Mouse (Mus musculus) regulatory T cell (primary cell): ENCODE data around the gene Perp.

ENCODE experiments used
- in situ Hi-C: fragments of 300-600 bp; cut with MboI, MseI; formaldehyde crosslinking; loops from one replicate; pipeline ENCODE4 v1.15.1; 2025; ENCODE audit warnings: high pct_unique_total_duplicates

The Perp gene

GRCm38 (mm10) chr10:18863332-18863731 is 18.5 kb downstream of the Perp start:
- in situ Hi-C loops: no loop called here

DNA sequence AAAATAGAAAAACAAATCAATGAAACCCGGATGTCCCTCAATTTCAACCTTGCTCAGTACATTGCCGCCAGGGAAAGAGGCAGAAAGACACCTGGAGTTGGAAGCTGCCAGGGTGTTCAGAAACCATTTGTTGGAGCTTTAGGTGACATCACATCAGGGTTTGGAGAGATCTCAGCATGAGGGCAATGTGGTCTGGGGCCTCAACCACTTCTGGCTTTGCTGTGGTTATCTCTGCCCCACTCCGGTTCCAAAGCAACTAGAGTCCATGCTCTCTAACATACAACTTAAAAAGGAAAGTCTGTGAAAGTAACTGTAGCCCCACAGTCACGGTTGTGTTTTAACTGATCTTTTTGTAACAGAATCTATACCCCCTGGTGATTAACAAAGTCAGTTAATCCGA is 19.9 kb downstream of the Perp start:
- in situ Hi-C loops: no loop called here

- in situ Hi-C loops: no loop called here
Measured at GRCm38 (mm10) chr10:18870990-18871389, 26.2 kb downstream of the Perp start.

GRCm38 (mm10) chr10:18876211-18876610 is 31.4 kb downstream of the Perp start:
- in situ Hi-C loops: no loop called here

GRCm38 (mm10) chr10:18878111-18878510 is 33.3 kb downstream of the Perp start:
- in situ Hi-C loops: no loop called here

- in situ Hi-C loops: no loop called here
Measured at GRCm38 (mm10) chr10:18879160-18879559, 34.3 kb downstream of the Perp start.

- in situ Hi-C loops: no loop called here
Measured at GRCm38 (mm10) chr10:18879690-18880089, 34.9 kb downstream of the Perp start.

GRCm38 (mm10) chr10:18882190-18882589 is 37.4 kb downstream of the Perp start:
- in situ Hi-C loops: no loop called here

- in situ Hi-C loops: no loop called here
Measured at GRCm38 (mm10) chr10:18886918-18887625, 42.3 kb downstream of the Perp start.

DNA sequence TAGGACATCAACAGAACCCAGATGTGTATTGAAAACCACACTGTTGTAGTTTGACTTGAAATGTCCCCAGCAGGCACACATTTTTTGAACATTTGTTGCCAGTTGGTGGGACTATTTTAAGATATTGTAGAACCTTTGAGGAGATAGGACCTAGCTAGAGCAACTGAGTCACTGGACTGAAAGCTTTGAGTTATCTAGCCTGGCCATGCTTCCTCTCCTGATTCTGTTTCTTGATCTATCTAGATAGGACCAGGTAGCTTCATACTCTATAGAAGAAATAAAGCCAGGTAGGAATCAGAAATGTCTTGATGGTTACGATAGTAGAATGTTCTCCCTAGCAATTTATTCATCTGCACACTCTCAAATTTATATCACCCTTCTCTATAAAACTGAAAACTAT is 43.9 kb downstream of the Perp start:
- in situ Hi-C loops: no loop called here

- in situ Hi-C loops: no loop called here
Measured at GRCm38 (mm10) chr10:18889255-18889654, 44.4 kb downstream of the Perp start.

- in situ Hi-C loops: no loop called here
Measured at GRCm38 (mm10) chr10:18891110-18891509, 46.3 kb downstream of the Perp start.

DNA sequence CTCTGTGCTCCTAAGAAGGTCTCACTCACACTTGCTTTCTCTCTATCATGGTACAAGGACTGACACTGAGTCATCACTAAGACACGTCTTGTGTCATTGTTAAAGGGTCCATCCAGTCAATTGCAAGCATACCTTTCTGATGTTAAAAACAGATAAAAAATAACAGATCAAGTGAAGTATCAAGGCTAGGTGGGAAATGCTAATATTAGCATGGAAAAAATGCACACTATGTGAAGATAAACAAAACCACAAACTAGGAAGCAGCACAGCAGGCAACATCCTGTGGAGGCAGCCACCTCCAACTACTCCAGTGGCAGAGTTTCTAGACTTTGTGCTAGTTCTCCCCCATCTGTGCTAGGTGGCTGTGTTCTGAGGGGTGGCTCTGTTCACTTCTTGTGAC is 47.3 kb downstream of the Perp start:
- in situ Hi-C loops: no loop called here

DNA sequence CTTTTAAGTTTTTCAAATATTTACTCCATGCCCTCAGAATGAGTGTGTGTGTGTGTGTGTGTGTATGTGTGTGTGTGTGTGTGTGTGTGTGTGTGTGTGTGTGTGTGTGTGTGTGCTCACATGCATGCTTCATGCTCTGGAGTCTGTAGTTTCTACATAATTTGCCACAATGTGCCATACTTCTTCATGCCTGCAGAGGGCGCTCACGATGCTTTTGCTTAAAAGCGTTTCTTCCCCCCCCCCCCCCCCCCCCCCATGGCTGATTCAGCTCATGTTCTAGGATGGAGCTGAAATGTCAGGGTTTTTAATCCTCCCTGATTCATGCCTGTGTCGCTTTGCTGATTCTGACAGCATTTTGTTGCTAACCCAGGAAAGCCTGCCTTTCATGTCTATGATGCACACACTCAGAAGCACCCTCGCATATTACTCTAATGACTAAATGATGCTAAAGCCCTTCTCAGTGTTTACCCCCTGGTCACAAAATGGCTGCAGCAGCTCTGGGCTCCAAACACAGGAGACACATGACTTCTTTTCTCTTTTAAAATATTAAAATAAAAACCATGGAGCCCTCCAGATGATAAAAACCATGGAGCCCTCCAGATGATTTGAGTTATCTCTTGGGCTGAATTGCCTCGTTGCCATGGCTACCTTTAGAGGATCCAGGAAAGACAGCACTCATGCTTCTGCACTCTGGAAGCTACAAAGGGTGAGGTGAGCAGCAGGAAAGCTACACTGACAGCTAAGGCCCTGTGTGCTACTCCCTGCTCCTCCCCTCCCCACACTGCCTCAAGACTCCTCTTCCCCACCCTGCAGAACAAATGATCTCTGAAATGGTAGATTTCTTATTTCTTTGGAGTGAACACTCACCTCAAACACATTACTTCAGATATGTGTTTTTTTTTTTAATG is 49.7 kb downstream of the Perp start:
- in situ Hi-C loops: no loop called here

DNA sequence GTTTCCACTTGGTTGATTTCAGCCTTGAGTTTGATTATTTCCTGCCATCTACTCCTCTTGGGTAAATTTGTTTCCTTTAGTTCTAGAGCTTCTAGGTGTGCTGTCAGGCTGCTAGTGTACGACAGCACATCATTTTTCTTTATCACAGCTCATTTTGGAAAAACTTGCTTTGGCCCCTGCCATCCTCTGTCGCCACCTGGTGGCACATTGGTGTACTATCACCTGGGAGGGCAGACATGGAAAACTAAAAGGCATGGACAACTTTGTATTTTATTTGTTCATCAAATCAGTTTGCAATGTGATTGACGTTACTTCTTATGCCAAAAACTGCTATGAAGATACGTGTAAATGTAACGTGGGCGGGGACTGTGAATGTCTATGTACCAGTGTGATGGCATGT is 59.3 kb downstream of the Perp start:
- in situ Hi-C loops: loop anchor here (5.0 kb wide), 1 partner anchor 67 kb away; no protein-coding TSS in a partner anchor
